In genomic region chr6:95621821-95622220, GRCm38 (mm10) we compare ENCODE assay signal across 8 mouse cellular contexts.
DNase-seq lines count a peak whose midpoint lies in the region; ATAC-seq and TF ChIP-seq lines count a peak whose summit lies in the region.

No protein-coding gene starts in this region.

- H3K4me1 ChIP-seq in kidney, embryonic 15.5 days: 0 out of 2 replicates have a peak, but pooled peaks cover 4% of the 10 kb centered on the region
- H3K4me1 ChIP-seq in lung, postnatal 0 days (ENCODE audit: insufficient read depth, low read depth, low read length): peaks cover 5% of the 10 kb centered on the region

- H3K27ac ChIP-seq in kidney, embryonic 15.5 days: no peak overlapping the region
- no peak overlapping the region for H3K27ac ChIP-seq in lung, postnatal 0 days (ENCODE audit: low read length)

- H3K4me3 ChIP-seq in kidney, embryonic 15.5 days (replicated peaks): no peak overlapping the region
- H3K4me3 ChIP-seq in lung, postnatal 0 days (ENCODE audit: low read depth, low read length): no peak overlapping the region

- no peak overlapping the region for H3K9ac ChIP-seq in kidney, embryonic 15.5 days
- no peak overlapping the region for H3K9ac ChIP-seq in lung, postnatal 0 days (replicated peaks; ENCODE audit: low read depth)

- intact Hi-C loops in heart, postnatal 36 days (cut with DNase I): loop anchor here (5.0 kb wide), 1 partner anchor 95 kb away; the partner anchor contains the start of gene Suclg2

- WGBS in kidney, embryonic 15.5 days: 85% methylated on average over 2 of the region's 2 CpGs
- 44% methylated on average over 2 of the region's 2 CpGs for WGBS in lung, postnatal 0 days

- TF ChIP-seq CTCF in lung, postnatal 0 days (IDR thresholded peaks at IDR 0.05): no peak

- H3K36me3 ChIP-seq in kidney, embryonic 15.5 days: no peaks in the 10 kb centered on the region
- no peaks in the 10 kb centered on the region for H3K36me3 ChIP-seq in lung, postnatal 0 days (ENCODE audit: insufficient read depth, low read length)

- no peak overlapping the region for H3K4me2 ChIP-seq in kidney, embryonic 15.5 days
- no peak overlapping the region for H3K4me2 ChIP-seq in lung, postnatal 0 days (replicated peaks; ENCODE audit: low read depth, low read length)

- no peak for ATAC-seq in kidney, embryonic 15.5 days (replicated peaks; ENCODE audit: low FRiP score)
- ATAC-seq in lung, postnatal 0 days: peak; percentile 75

- no peak for TF ChIP-seq EP300 in lung, postnatal 0 days (IDR thresholded peaks at IDR 0.05)

- DNase-seq in kidney, adult 11 months: peak; percentile 37
- peak; percentile 27 for DNase-seq in NIH3T3 (ENCODE audit: low read depth)
- peak; percentile 27 to 47 for DNase-seq in cerebellum, postnatal 25 days
- DNase-seq in heart, postnatal 36 days: peak; percentile 65 to 67
- peak; percentile 69 for DNase-seq in lung, postnatal 0 days (ENCODE audit: low spot score)
- DNase-seq in yolk sac, embryonic 10.5 days (ENCODE audit: low spot score): no peak
- DNase-seq in spleen, postnatal 10 days (ENCODE audit: low spot score in 2 of 2): no peak

- no peaks in the 10 kb centered on the region for H3K9me3 ChIP-seq in kidney, embryonic 15.5 days (replicated peaks)
- H3K9me3 ChIP-seq in lung, postnatal 0 days (ENCODE audit: low read length): no peaks in the 10 kb centered on the region

- no peaks in the 10 kb centered on the region for H3K27me3 ChIP-seq in kidney, embryonic 15.5 days
- no peaks in the 10 kb centered on the region for H3K27me3 ChIP-seq in lung, postnatal 0 days (replicated peaks; ENCODE audit: insufficient read depth, low read length)

Comparison
In these comparisons a context has a peak if more than half of its experiments do, and no peak if none do; other contexts are left out.
1. DNase-seq: peak in kidney, adult 11 months (single experiment), NIH3T3 (single experiment), cerebellum, postnatal 25 days (2 of 2), heart, postnatal 36 days (2 of 2) and lung, postnatal 0 days (single experiment); none in yolk sac, embryonic 10.5 days (single experiment) and spleen, postnatal 10 days (0 of 2).